Mouse (Mus musculus) cerebellum, postnatal 4 days (tissue): ENCODE results near the gene Inhbb.

Experiments
- DNase-seq, 2 experiments: peaks; one replicate each; pipeline ENCODE4 v3.0.0; 2022; ENCODE audit warnings: low spot score in 2 of 2, mixed read lengths in 1 of 2

Inhbb gene

DNA sequence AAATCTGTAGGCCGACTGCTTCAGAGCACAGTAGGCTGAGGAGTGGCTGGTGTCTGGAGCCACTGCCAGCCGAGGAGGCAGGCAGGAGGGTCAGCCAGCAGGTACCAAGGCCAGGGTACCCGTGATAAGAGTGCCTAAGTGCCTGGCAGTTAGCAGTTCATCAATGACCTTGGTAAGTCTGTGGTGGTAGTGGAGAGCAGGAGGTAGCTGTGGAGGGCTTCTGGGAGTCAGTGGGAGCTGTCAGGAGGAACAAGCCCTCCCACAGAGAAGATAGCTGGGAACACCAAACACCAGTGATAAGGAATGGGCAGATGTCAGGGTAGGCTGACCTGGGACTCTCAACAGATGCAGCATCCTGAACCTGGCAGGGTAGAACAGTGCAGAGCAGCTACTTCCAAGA lies 35.7 kb downstream of the Inhbb start:
- no peak for DNase-seq

DNA sequence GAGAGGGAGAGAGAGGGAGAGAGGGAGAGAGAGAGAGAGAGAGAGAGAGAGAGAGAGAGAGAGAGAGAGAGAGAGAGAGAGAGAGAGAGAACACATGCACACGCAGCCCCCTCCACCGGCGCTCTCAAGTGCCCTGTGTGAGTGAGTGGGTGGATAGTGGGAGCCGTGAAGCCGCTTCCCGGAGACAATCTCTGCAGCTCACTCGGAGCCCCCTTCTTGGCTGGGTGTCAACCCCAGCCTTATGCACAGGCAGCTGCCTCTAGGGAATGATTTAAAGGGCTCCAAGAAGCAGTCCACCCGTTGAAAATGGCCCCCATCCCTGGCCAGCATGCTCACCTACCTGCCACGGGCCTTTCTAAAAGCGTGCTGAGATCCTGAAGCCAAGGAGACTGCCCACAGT lies 38.1 kb downstream of the Inhbb start:
- no peak for DNase-seq

- DNase-seq, result no peak
Observed at GRCm38 (mm10) chr1:119380609-119381008, 41.4 kb downstream of the Inhbb start.

DNA sequence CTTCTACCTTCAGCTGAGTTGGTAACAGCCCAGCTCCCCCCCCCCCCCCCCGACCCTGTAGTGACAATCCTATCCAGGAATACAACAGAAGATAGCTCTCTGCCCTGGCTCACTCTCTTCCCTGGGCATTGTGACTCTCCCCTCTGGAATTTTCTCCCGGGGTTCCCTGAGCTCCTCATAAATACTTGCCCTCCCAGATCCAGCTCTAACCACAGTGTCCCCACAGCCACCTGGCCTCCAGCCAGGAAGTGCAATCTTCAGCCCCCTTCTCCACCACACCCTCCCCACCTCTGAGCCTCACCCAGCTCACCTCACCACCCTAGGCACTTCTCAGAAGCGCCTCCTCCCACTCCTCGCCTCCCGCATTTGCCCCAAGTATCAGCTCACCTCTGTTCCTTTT lies 46.7 kb downstream of the Inhbb start:
- DNase-seq, result no peak

- DNase-seq, result no peak
Observed at GRCm38 (mm10) chr1:119367546-119367945, 54.5 kb downstream of the Inhbb start.

GRCm38 (mm10) chr1:119366315-119366714 lies 55.7 kb downstream of the Inhbb start:
- DNase-seq, result no peak
